Mouse (Mus musculus): ENCODE measurements around the gene Tpst2. TPM values are rescaled to one million over a fixed set of nuclear protein-coding genes. Genes with fewer than 3 reads are reported as not detected.

Gene Tpst2
- 100 to 1,000 TPM; 198 to 267 TPM for polyA plus RNA-seq (2017; shearing (Covaris generic))

DNA sequence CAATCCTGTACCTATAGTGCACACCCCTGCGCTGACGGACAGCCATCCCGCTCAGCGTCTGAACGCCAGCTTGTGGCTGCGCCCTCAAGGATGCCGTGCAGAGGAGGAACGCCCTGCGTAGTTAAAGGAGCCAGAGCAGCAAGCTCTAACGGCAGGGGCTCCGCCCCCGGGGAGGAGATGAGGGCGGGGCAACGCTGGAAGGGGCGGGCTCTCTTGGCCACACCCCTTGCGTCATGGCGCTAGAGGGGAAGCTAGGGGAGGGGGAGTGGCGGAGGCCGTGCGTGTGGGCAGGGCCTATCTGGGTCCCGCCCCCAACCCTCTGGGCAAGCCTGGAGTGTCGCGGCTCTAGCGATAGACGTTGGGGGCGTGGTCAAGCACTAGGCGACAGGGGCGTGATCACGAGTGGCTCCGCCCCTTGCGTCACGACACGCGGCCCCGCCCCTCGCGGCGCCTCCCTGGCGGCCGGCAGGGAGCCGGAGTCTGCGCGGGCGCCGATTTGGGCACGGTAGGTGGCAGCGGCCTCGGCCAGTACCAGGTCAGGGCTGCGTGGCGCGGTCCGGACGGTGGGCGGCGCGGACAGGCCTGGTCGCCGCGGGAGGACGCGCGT, at the start of gene Tpst2:
Tpst2 (plus strand) TSS at position 425 of the 607 bp plus-strand sequence.

DNA sequence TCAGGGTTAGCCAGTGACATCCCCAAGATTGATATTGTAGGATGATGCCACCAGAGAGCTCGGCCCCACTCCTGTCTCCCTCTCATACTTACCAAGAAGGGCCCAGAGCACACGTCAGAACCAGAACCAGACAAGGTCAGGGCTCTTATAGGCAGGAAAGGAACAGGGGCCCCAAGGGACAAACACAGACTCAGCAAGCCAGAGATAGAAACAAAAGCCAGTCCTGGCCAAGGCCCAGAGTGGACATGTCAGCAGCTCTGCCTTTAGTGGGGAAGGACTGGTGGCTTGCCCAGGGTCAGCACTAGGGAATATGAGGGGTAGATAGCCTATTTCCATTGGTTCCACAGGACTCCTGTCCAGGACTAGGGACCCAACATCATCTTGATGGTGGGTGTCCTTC, 24.1 kb upstream of the Tpst2 start, which contains the start of gene Cryba4:
Cryba4 (minus strand) TSS at position 119 of the 400 bp plus-strand sequence.

DNA sequence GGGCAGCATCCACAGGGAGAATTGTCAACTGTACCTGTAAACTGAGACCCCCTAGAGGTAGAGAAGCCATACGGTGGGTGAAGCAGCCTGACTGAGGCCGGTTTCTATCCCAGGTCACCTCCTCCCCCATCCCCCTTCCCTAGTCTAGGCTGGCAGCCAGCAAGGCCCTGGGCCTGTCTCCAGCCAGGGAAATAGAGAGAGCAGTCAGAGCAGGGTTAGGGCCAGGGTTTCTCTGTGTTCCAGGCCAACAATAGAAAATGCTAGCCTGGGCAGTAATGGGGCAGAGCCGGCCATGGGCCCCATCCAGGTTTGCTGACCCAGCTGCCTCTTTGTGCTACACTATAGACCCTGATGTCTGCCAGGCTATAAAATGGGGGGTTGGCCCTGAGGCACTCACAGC, 21.1 kb upstream of the Tpst2 start, which contains the start of gene Crybb1:
Crybb1 (plus strand) TSS at position 390 of the 400 bp plus-strand sequence.

DNA sequence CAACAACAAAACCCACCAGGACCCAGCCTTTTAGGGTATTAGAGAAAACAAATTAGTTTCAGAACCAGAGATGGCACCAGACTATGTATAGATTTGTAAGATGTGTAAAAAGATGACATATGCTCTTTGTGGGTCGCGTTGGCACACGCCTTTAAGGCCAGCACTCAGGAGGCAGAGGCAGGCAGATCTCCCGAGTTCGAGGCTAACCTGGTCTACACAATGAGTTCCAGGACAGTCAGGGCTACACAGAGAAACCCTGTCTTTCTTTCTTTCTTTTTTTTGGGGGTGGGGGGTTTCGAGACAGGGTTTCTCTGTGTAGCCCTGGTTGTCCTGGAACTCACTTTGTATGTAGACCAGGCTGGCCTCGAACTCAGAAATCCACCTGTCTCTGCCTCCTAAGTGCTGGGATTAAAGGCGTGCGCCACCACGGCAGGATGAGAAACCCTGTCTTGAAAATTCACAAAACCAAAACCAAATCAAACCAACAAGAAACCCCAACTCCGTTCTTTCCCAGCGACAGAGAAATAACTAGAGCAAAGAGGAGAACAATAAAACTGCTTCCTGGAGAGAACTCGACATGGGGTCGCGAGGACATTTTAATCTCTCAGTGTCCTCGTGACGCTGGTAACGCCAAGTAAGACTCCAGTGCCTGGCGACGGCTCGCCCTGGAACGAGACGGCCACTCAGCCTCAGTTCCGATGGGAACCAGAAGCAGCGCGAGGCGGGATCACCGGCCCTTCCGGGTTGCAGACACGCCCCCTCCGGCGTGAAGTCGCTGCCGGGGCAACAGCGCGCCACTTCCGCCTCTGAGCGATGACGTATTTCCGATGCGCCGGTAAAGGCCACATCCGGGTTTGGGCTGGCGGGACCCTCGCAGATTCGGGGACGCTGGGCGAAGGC, 49.3 kb downstream of the Tpst2 start, which contains the start of gene Tfip11:
Tfip11 (plus strand) TSS at position 813 of the 900 bp plus-strand sequence.

DNA sequence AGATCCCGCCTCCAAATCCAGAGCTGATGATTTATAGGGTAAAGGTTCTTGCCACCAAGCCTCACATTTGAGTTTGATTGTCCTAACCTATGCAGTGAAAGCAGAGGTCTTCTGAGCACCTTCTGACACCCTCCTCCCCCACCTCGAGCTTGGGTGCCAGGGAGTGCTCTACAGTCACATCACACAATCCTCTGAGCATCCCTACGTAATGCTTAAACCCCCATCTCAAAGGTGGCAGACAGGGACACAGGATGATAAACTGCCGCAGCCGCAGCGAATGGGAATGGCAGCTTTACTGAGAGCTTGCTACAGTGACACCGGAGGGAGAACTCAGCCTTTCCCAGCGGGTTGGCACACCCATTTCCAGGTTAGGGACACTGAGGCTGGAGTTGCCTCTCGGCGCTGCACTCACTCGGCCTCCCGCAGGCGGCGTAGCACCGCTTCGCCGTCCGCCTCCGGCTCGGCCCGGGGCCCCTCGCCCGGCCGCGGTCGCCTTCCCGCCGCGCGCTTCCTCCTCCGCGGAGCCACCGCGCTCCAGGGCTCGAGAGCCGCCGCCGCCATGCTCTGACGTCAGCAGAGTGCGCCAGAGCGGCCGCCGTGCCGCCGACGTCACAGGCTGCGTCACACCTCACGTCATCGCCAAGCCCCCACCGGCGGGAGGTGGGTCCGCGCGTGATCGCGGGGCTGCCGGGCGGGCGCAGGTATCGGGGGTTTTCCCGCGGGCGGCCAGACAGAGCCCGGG, 66.1 kb downstream of the Tpst2 start, which contains the start of the genes Srrd and Hps4:
Srrd (minus strand) TSS at position 578 of the 742 bp plus-strand sequence.
Hps4 (plus strand) TSS at position 621 of the 742 bp plus-strand sequence.

DNA sequence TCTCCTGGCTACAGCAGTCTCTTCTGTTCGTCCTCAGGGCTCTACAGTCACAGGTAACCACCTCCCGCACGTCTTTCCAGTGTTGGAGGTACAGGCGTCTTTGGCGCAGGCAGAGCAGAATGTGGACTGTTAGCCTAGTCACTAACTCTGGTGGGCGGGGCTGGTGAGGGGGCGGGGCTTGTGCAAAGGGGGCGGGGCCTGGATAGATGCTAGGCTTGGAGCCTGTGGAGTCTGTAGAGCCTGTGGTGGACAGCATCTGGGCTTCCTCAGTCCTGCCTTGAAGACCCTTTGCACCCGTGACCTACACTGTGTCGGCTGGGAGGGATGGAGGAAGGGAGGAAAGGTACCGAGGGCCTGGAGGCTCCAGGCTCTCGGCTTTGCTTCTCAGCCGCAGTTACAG, 79.4 kb downstream of the Tpst2 start, which contains the start of gene Gm6583:
Gm6583 (minus strand) TSS at position 124 of the 400 bp plus-strand sequence.

Other genes starting within 250 kb of the Tpst2 start
- gene Cryba4, start 24.2 kb upstream of the Tpst2 start, polyA plus RNA-seq (2017; shearing (Covaris generic)), result under 1 TPM in 1 of 2 experiments, not detected in 1; 0.38 TPM
- 1 to 10 TPM in 1 of 2 experiments, under 1 TPM in 1; 0.64 to 1.6 TPM for gene Crybb1, start 20.9 kb upstream of the Tpst2 start, polyA plus RNA-seq (2017; shearing (Covaris generic))
- 10 to 100 TPM; 35.2 to 50.2 TPM for gene Tfip11, start 49.7 kb downstream of the Tpst2 start, polyA plus RNA-seq (2017; shearing (Covaris generic))
- 10 to 100 TPM; 34.0 to 44.1 TPM for gene Srrd, start 66.3 kb downstream of the Tpst2 start, polyA plus RNA-seq (2017; shearing (Covaris generic))
- gene Hps4, start 66.4 kb downstream of the Tpst2 start, polyA plus RNA-seq (2017; shearing (Covaris generic)), result 10 to 100 TPM; 21.4 to 22.5 TPM
- 1 to 10 TPM in 1 of 2 experiments, under 1 TPM in 1; 0.61 to 2.4 TPM for gene Gm6583, start 79.3 kb downstream of the Tpst2 start, polyA plus RNA-seq (2017; shearing (Covaris generic))
- 1 to 10 TPM in 1 of 2 experiments, under 1 TPM in 1; 0.38 to 1.1 TPM for gene Asphd2, start 118.2 kb downstream of the Tpst2 start, polyA plus RNA-seq (2017; shearing (Covaris generic))
- 1 to 10 TPM in 1 of 2 experiments, under 1 TPM in 1; 0.10 to 1.4 TPM for gene Gm6588, start 172.7 kb downstream of the Tpst2 start, polyA plus RNA-seq (2017; shearing (Covaris generic))